Mouse (Mus musculus): Measurements from ENCODE around the gene Lrrc1. TPM values are rescaled to one million over a fixed set of nuclear protein-coding genes. Genes with fewer than 3 reads are reported as not detected.
A peak's percentile ranks its signal among the peaks of the same experiment; 100 is the strongest.

Gene Lrrc1
- polyA plus RNA-seq (2014; fragmentation: Nextera tagmentation; extraction: Ambion mirVana): 7.2 and 7.4 TPM in 2 replicates

DNA sequence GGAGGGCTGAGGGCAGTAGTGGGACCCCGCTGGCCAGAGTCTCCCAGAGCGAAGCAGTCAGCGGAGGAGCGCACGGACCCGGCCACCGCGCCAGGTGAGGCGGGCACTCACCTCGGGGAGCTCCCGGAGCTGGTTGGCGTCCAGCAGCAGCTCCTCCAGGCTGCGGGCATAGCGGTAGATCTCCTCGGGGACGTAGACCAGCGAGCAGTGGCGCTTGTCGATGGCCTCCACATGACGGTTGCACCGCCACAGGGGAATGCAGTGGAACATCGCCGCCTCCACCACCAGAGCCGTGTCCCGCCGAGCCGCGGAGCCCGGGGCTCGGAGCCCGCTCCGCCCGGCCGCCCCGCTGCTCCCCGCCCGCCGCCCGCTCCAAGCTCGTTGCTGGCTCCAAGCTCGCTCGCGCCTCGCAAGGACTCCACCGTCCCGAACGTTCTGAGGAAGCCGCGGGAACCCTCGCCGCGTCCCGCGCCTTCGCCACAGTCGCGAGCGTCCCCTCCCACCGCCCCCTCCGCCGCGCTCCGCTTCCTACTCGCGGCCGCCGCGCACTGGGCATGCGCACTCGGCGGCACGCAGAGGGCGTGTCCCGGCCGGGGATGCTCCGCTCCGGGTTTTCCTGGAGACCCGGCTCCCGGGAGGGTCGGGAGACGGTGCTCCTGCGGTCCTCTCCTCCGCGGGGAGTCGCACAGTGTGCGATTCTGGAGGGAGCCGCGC is at the start of gene Lrrc1:
Gene Lrrc1 (minus strand): TSS at position 517 of the 714 bp plus-strand sequence.
- Histone ChIP-seq H3K9ac (ENCODE audit: low read length) (peak within 1 kb of the TSS; percentile 67), H3K4me2 (ENCODE audit: low read depth) (peak within 1 kb of the TSS; percentile 98), H3K4me1 (ENCODE audit: control insufficient read depth, insufficient read depth, low read length) (peaks cover 9% of the 10 kb centered on the region), H3K9me3 (ENCODE audit: control insufficient read depth, low read length) (no peaks in the 10 kb centered on the region), H3K4me3 (ENCODE audit: low read depth, low read length) (peak within 1 kb of the TSS; percentile 64), H3K36me3 (ENCODE audit: control insufficient read depth, insufficient read depth, low read length) (no peaks in the 10 kb centered on the region), H3K27ac (ENCODE audit: low read depth, low read length) (0 out of 2 replicates have a peak within 1 kb of the TSS, but pooled peaks have one; percentile 39), H3K27me3 (ENCODE audit: control insufficient read depth, insufficient read depth, low read length) (no peaks in the 10 kb centered on the region)
- under 1% methylated on average over 66 of the region's 88 CpGs for WGBS
- DNase-seq (ENCODE audit: low spot score) (peak; percentile 94), ATAC-seq (ENCODE audit: insufficient read depth, low FRiP score, low TSS enrichment) (peak; percentile 93)

DNA sequence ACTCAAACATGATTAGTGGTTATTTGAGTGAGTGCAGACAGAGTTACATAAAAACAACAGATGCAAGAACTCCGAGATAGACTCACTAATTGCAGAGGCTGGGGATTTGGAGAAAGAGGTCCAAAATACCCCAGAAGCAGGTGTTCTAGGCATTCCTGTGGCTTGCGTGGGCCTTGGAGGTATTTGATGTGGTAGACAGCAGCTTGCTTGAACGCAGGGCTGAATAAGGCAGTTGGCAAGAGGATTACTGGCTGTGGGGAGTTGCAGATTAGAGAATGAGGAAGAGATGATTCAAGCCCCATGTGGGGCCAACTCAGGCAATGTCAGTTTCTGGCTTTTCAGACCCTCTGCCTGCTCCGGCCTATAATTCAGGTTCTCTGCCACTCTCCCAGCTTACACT is 47.8 kb upstream of the Lrrc1 start:
- no peak overlapping the region for H3K4me3 ChIP-seq (ENCODE audit: low read depth, low read length)
- H3K27ac ChIP-seq (ENCODE audit: low read depth, low read length): no peak overlapping the region
- ATAC-seq (ENCODE audit: insufficient read depth, low FRiP score, low TSS enrichment): no peak
- no peak for DNase-seq (ENCODE audit: low spot score)
- H3K4me1 ChIP-seq (ENCODE audit: control insufficient read depth, insufficient read depth, low read length): no peaks in the 10 kb centered on the region
- 83% methylated on average over 4 of the region's 4 CpGs for WGBS
- H3K36me3 ChIP-seq (ENCODE audit: control insufficient read depth, insufficient read depth, low read length): no peaks in the 10 kb centered on the region
- H3K9ac ChIP-seq (ENCODE audit: low read length): no peak overlapping the region
- H3K9me3 ChIP-seq (ENCODE audit: control insufficient read depth, low read length): no peaks in the 10 kb centered on the region
- H3K27me3 ChIP-seq (ENCODE audit: control insufficient read depth, insufficient read depth, low read length): no peaks in the 10 kb centered on the region
- no peak overlapping the region for H3K4me2 ChIP-seq (ENCODE audit: low read depth)

GRCm38 (mm10) chr9:77589496-77589895 is 44.8 kb upstream of the Lrrc1 start:
- Histone ChIP-seq H3K9ac (ENCODE audit: low read length) (no peak overlapping the region), H3K36me3 (ENCODE audit: control insufficient read depth, insufficient read depth, low read length) (no peaks in the 10 kb centered on the region), H3K4me2 (ENCODE audit: low read depth) (no peak overlapping the region), H3K27me3 (ENCODE audit: control insufficient read depth, insufficient read depth, low read length) (no peaks in the 10 kb centered on the region), H3K9me3 (ENCODE audit: control insufficient read depth, low read length) (no peaks in the 10 kb centered on the region), H3K27ac (ENCODE audit: low read depth, low read length) (no peak overlapping the region), H3K4me1 (ENCODE audit: control insufficient read depth, insufficient read depth, low read length) (no peaks in the 10 kb centered on the region), H3K4me3 (ENCODE audit: low read depth, low read length) (no peak overlapping the region)
- ATAC-seq (ENCODE audit: insufficient read depth, low FRiP score, low TSS enrichment) (no peak), DNase-seq (ENCODE audit: low spot score) (no peak)
- 65% methylated on average over 2 of the region's 2 CpGs for WGBS

DNA sequence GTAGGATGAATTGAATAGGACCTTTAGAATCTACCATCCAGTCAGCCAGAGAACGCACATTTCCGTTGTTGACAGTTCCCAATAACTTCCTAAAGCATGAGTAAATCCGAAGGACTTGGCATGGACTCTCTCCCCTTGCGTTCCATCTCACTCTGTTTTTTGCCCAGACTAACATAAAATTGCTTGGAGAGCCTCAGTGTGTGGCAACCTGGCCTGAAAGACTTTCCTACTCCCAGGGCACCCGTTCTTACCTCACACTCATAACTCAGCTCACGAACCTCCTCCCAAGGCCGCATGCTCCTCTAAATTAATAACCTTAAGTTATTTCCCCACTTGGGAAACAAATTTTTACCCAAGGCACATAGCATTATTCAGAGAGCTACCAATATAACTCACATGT is 42.9 kb upstream of the Lrrc1 start:
- Histone ChIP-seq H3K4me2 (ENCODE audit: low read depth) (no peak overlapping the region), H3K36me3 (ENCODE audit: control insufficient read depth, insufficient read depth, low read length) (no peaks in the 10 kb centered on the region), H3K9me3 (ENCODE audit: control insufficient read depth, low read length) (no peaks in the 10 kb centered on the region), H3K4me1 (ENCODE audit: control insufficient read depth, insufficient read depth, low read length) (no peaks in the 10 kb centered on the region), H3K4me3 (ENCODE audit: low read depth, low read length) (no peak overlapping the region), H3K27me3 (ENCODE audit: control insufficient read depth, insufficient read depth, low read length) (no peaks in the 10 kb centered on the region), H3K27ac (ENCODE audit: low read depth, low read length) (no peak overlapping the region), H3K9ac (ENCODE audit: low read length) (no peak overlapping the region)
- 86% methylated on average over 7 of the region's 7 CpGs for WGBS
- no peak for ATAC-seq (ENCODE audit: insufficient read depth, low FRiP score, low TSS enrichment)
- DNase-seq (ENCODE audit: low spot score): no peak

- Histone ChIP-seq H3K4me2 (ENCODE audit: low read depth) (no peak overlapping the region), H3K9me3 (ENCODE audit: control insufficient read depth, low read length) (no peaks in the 10 kb centered on the region), H3K4me3 (ENCODE audit: low read depth, low read length) (no peak overlapping the region), H3K36me3 (ENCODE audit: control insufficient read depth, insufficient read depth, low read length) (no peaks in the 10 kb centered on the region), H3K4me1 (ENCODE audit: control insufficient read depth, insufficient read depth, low read length) (no peaks in the 10 kb centered on the region), H3K27me3 (ENCODE audit: control insufficient read depth, insufficient read depth, low read length) (no peaks in the 10 kb centered on the region), H3K9ac (ENCODE audit: low read length) (no peak overlapping the region), H3K27ac (ENCODE audit: low read depth, low read length) (no peak overlapping the region)
- WGBS: 66% methylated on average over 6 of the region's 6 CpGs
- no peak for DNase-seq (ENCODE audit: low spot score)
- ATAC-seq (ENCODE audit: insufficient read depth, low FRiP score, low TSS enrichment): no peak
Measured at GRCm38 (mm10) chr9:77586806-77587591, 42.3 kb upstream of the Lrrc1 start.

- no peak overlapping the region for H3K4me3 ChIP-seq (ENCODE audit: low read depth, low read length)
- no peak for DNase-seq (ENCODE audit: low spot score)
- H3K9me3 ChIP-seq (ENCODE audit: control insufficient read depth, low read length): no peaks in the 10 kb centered on the region
- H3K4me1 ChIP-seq (ENCODE audit: control insufficient read depth, insufficient read depth, low read length): no peaks in the 10 kb centered on the region
- no peak overlapping the region for H3K27ac ChIP-seq (ENCODE audit: low read depth, low read length)
- H3K36me3 ChIP-seq (ENCODE audit: control insufficient read depth, insufficient read depth, low read length): no peaks in the 10 kb centered on the region
- H3K9ac ChIP-seq (ENCODE audit: low read length): no peak overlapping the region
- H3K27me3 ChIP-seq (ENCODE audit: control insufficient read depth, insufficient read depth, low read length): no peaks in the 10 kb centered on the region
- ATAC-seq (ENCODE audit: insufficient read depth, low FRiP score, low TSS enrichment): no peak
- H3K4me2 ChIP-seq (ENCODE audit: low read depth): no peak overlapping the region
- 97% methylated on average over 6 of the region's 6 CpGs for WGBS
Measured at GRCm38 (mm10) chr9:77584746-77585145, 40.1 kb upstream of the Lrrc1 start.

- no peak overlapping the region for H3K4me2 ChIP-seq (ENCODE audit: low read depth)
- no peaks in the 10 kb centered on the region for H3K4me1 ChIP-seq (ENCODE audit: control insufficient read depth, insufficient read depth, low read length)
- H3K9me3 ChIP-seq (ENCODE audit: control insufficient read depth, low read length): no peaks in the 10 kb centered on the region
- H3K4me3 ChIP-seq (ENCODE audit: low read depth, low read length): no peak overlapping the region
- ATAC-seq (ENCODE audit: insufficient read depth, low FRiP score, low TSS enrichment) (no peak), DNase-seq (ENCODE audit: low spot score) (no peak)
- H3K9ac ChIP-seq (ENCODE audit: low read length): no peak overlapping the region
- 79% methylated on average over 2 of the region's 2 CpGs for WGBS
- H3K36me3 ChIP-seq (ENCODE audit: control insufficient read depth, insufficient read depth, low read length): no peaks in the 10 kb centered on the region
- no peaks in the 10 kb centered on the region for H3K27me3 ChIP-seq (ENCODE audit: control insufficient read depth, insufficient read depth, low read length)
- H3K27ac ChIP-seq (ENCODE audit: low read depth, low read length): no peak overlapping the region
Measured at GRCm38 (mm10) chr9:77583302-77583701, 38.6 kb upstream of the Lrrc1 start.

DNA sequence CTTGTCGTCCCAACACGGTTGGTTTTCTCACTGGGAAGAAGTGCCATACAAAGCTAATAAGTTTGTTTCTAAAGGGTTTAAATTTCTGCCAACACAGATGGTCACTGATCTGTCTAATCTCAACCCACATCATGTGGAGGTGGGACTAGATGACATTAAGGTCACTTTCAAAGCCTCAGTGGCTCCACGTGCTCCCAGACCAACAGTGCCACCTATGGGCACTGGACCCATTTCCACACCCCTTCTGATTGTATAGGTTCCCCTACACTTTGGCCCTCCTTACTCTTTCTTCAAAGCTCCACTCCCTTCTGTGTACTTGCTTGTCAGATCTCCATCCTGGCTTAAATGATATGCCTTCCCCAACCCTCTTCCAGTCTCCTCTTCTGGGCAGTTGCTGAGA is 35.2 kb upstream of the Lrrc1 start:
- 76% methylated on average over 3 of the region's 3 CpGs for WGBS
- H3K4me1 ChIP-seq (ENCODE audit: control insufficient read depth, insufficient read depth, low read length): no peaks in the 10 kb centered on the region
- DNase-seq (ENCODE audit: low spot score) (no peak), ATAC-seq (ENCODE audit: insufficient read depth, low FRiP score, low TSS enrichment) (no peak)
- H3K4me2 ChIP-seq (ENCODE audit: low read depth): no peak overlapping the region
- no peak overlapping the region for H3K9ac ChIP-seq (ENCODE audit: low read length)
- no peaks in the 10 kb centered on the region for H3K27me3 ChIP-seq (ENCODE audit: control insufficient read depth, insufficient read depth, low read length)
- no peak overlapping the region for H3K27ac ChIP-seq (ENCODE audit: low read depth, low read length)
- H3K9me3 ChIP-seq (ENCODE audit: control insufficient read depth, low read length): no peaks in the 10 kb centered on the region
- no peak overlapping the region for H3K4me3 ChIP-seq (ENCODE audit: low read depth, low read length)
- H3K36me3 ChIP-seq (ENCODE audit: control insufficient read depth, insufficient read depth, low read length): no peaks in the 10 kb centered on the region

- WGBS: 95% methylated on average over 8 of the region's 8 CpGs
- Histone ChIP-seq H3K36me3 (ENCODE audit: control insufficient read depth, insufficient read depth, low read length) (no peaks in the 10 kb centered on the region), H3K9ac (ENCODE audit: low read length) (no peak overlapping the region), H3K9me3 (ENCODE audit: control insufficient read depth, low read length) (no peaks in the 10 kb centered on the region), H3K27me3 (ENCODE audit: control insufficient read depth, insufficient read depth, low read length) (no peaks in the 10 kb centered on the region), H3K27ac (ENCODE audit: low read depth, low read length) (no peak overlapping the region), H3K4me1 (ENCODE audit: control insufficient read depth, insufficient read depth, low read length) (no peaks in the 10 kb centered on the region), H3K4me2 (ENCODE audit: low read depth) (no peak overlapping the region), H3K4me3 (ENCODE audit: low read depth, low read length) (no peak overlapping the region)
- DNase-seq (ENCODE audit: low spot score): no peak
- ATAC-seq (ENCODE audit: insufficient read depth, low FRiP score, low TSS enrichment): no peak
Measured at GRCm38 (mm10) chr9:77577931-77578330, 33.3 kb upstream of the Lrrc1 start.
